Mouse (Mus musculus) pancreas, adult 10 weeks (tissue): Measurements from ENCODE around the gene Tm2d3. TPM values are rescaled to one million over a fixed set of nuclear protein-coding genes. Genes with fewer than 3 reads are reported as not detected.

Source experiments
- polyA plus RNA-seq: library from polyadenylated mRNA; stranded (reverse); fragments of 350-450 nt; fragmentation: Illumina TruSeq; extraction: RNeasy Lipid Tissue Mini Kit (QIAGEN cat#74804); gene quantifications from one replicate; pipeline ENCODE4 v1.2.3, GENCODE M21; 2015; ENCODE audit warnings: low read depth, low replicate concordance; ENCODE audit not compliant: insufficient read depth

The Tm2d3 gene
- 26.3 TPM for polyA plus RNA-seq

DNA sequence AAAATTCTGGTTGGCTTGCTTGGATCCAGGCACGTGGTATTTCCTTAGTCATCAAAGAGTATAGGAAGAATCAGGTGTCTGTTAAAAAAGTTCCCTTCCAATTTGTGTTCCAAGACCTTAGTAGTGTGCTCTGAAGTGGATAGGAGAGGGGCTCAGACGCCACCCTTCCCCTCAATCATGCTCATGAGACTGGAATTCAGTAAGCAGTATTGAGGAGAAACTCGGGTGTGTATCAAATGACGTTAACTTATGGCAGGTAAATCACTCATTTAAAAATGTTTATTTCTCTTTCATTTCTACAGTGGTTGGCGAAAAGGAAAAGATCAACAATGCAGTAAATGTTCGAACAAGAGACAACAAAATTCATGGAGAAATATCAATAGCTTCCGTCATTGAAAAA lies at the start of gene Tm2d3:
TSS of gene Tm2d3 (plus strand) at position 301 of the 400 bp plus-strand sequence.

DNA sequence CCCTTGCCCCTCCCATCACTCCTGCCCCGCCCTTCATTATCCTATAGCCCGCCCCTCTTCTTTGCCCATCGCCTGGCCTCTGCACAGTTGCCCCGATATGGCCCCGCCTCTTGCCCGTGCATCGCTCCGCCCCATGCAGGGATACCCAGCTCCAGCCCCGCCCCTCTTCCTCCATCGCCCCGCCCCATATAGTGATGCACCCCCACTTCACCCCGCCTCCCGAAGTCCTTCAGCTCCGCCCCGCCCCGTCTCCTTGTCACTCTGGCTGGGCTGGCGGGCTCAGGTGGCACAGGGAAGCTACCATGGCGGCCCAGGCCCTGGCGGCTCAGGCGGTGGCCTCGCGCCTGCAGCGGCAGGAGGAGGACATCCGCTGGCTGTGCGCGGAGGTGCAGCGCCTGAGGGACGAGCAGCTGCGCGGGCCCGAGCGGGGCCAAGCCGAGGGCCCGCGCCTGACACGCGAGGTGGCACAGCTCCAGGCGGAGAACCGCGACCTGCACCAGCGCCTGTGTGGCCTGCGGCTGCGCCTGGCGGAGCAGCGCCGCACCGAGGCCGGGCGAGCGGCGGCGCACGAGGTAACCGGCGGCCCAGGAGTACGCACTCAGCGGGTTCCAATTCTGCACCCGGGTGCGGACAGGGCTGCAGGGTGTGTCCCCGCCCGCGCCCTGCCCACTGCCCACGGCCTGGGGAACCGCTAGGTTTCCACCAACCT lies 46.2 kb upstream of the Tm2d3 start, which contains the start of gene Tarsl2:
TSS of gene Tarsl2 (plus strand) at position 256 of the 709 bp plus-strand sequence.

Other genes with a start within 250 kb of the Tm2d3 start
- 14.3 TPM for gene Tjp1, start 163.4 kb upstream of the Tm2d3 start, polyA plus RNA-seq
- gene Tarsl2, start 46.3 kb upstream of the Tm2d3 start, polyA plus RNA-seq = 2.2 TPM
- gene Pcsk6, start 170.6 kb downstream of the Tm2d3 start, polyA plus RNA-seq = 11.6 TPM